Mouse (Mus musculus) forebrain, embryonic 10.5 days (tissue): ENCODE results near the gene Hlcs. TPM values are rescaled to one million over a fixed set of nuclear protein-coding genes. Genes with fewer than 3 reads are reported as not detected.

ENCODE experiments used
- DNase-seq: peaks from one replicate; pipeline ENCODE4 v3.0.0-alpha.2; 2017; ENCODE audit warnings: low spot score; ENCODE audit errors: extremely low spot score
- H3K27ac ChIP-seq: fragments of 300-500 bp; sonication (generic); 2 replicates; pipeline ENCODE4 v1.5.1; 2016; ENCODE audit warnings: mild to moderate bottlenecking
- H3K27me3 ChIP-seq: fragments of 300-500 bp; sonication (generic); 2 replicates; pipeline ENCODE4 v1.6.1; 2016; ENCODE audit warnings: mild to moderate bottlenecking; ENCODE audit not compliant: poor library complexity, severe bottlenecking
- H3K36me3 ChIP-seq: fragments of 300-500 bp; sonication (generic); replicated peaks from 2 replicates; pipeline ENCODE4 v1.6.1; 2016; ENCODE audit warnings: mild to moderate bottlenecking, moderate library complexity
- H3K4me1 ChIP-seq: fragments of 300-500 bp; sonication (generic); 2 replicates; pipeline ENCODE4 v1.6.1; 2016
- H3K4me3 ChIP-seq: fragments of 300-500 bp; sonication (generic); 2 replicates; pipeline ENCODE4 v1.5.1; 2016; ENCODE audit warnings: mild to moderate bottlenecking, moderate library complexity
- H3K9me3 ChIP-seq: fragments of 300-500 bp; sonication (generic); 2 replicates; pipeline ENCODE4 v1.6.1; 2016; ENCODE audit warnings: mild to moderate bottlenecking, moderate library complexity
- WGBS: fragments of 180-500 bp; shearing (Covaris S2); methylation state at CpG from one replicate; pipeline ENCODE4 v1.1.7; 2016; 5-methylcytosine and 5-hydroxymethylcytosine counted together
- polyA plus RNA-seq: library from polyadenylated mRNA; unstranded; fragments of >200 nt; fragmentation: Nextera tagmentation; extraction: Ambion mirVana; gene quantifications from 2 replicates; pipeline ENCODE4 v1.2.1, GENCODE M21; 2016

Gene Hlcs
- polyA plus RNA-seq, 1 experiment from 2014 or later = 14.4 TPM

- no peaks in the 10 kb centered on the region for H3K36me3 ChIP-seq
- no peaks in the 10 kb centered on the region for H3K9me3 ChIP-seq
- peaks cover 100% of the 10 kb centered on the region for H3K27me3 ChIP-seq
- DNase-seq = no peak
- WGBS = 93% methylated on average over 1 of the region's 1 CpGs
- no peak overlapping the region for H3K27ac ChIP-seq
- H3K4me3 ChIP-seq = no peak overlapping the region
- peaks cover 43% of the 10 kb centered on the region for H3K4me1 ChIP-seq
Measured at GRCm38 (mm10) chr16:94173361-94173760, 140.0 kb downstream of the Hlcs start.

- DNase-seq = peak; percentile 60
Measured at GRCm38 (mm10) chr16:94170218-94170617, 143.2 kb downstream of the Hlcs start.

GRCm38 (mm10) chr16:94168655-94169545 lies 144.5 kb downstream of the Hlcs start:
- Histone ChIP-seq H3K9me3 (no peaks in the 10 kb centered on the region), H3K27me3 (peaks cover 96% of the 10 kb centered on the region)
- WGBS = 93% methylated on average over 16 of the region's 16 CpGs

More at GRCm38 (mm10) chr16:94170218-94170617, 143.2 kb downstream of the Hlcs start:
- no peaks in the 10 kb centered on the region for H3K36me3 ChIP-seq
- H3K4me1 ChIP-seq = peaks cover 30% of the 10 kb centered on the region
- H3K27ac ChIP-seq = peak overlapping the region; percentile 63
- no peaks in the 10 kb centered on the region for H3K9me3 ChIP-seq
- WGBS = 11% methylated on average over 4 of the region's 4 CpGs
- H3K4me3 ChIP-seq = no peak overlapping the region; the same call in 1 of the 2 replicates
- H3K27me3 ChIP-seq = peaks cover 100% of the 10 kb centered on the region

GRCm38 (mm10) chr16:94164978-94165377 lies 148.4 kb downstream of the Hlcs start:
- 30% methylated on average over 5 of the region's 5 CpGs for WGBS
- no peak for DNase-seq
- H3K36me3 ChIP-seq = no peaks in the 10 kb centered on the region
- peaks cover 51% of the 10 kb centered on the region for H3K4me1 ChIP-seq
- peaks cover 89% of the 10 kb centered on the region for H3K27me3 ChIP-seq
- no peaks in the 10 kb centered on the region for H3K9me3 ChIP-seq
- H3K27ac ChIP-seq = peak overlapping the region; percentile 36; the same call in 1 of the 2 replicates
- H3K4me3 ChIP-seq = no peak overlapping the region

More at GRCm38 (mm10) chr16:94168655-94169545, 144.5 kb downstream of the Hlcs start:
- no peak for DNase-seq
- Histone ChIP-seq H3K4me1 (peaks cover 41% of the 10 kb centered on the region), H3K27ac (no peak overlapping the region), H3K36me3 (no peaks in the 10 kb centered on the region), H3K4me3 (no peak overlapping the region)

- Histone ChIP-seq H3K27ac (no peak overlapping the region), H3K27me3 (peaks cover 89% of the 10 kb centered on the region), H3K9me3 (no peaks in the 10 kb centered on the region), H3K4me1 (peaks cover 44% of the 10 kb centered on the region), H3K36me3 (no peaks in the 10 kb centered on the region), H3K4me3 (no peak overlapping the region)
- WGBS = 16% methylated on average over 7 of the region's 7 CpGs
- DNase-seq = no peak
Measured at GRCm38 (mm10) chr16:94164236-94164635, 149.1 kb downstream of the Hlcs start.

- 92% methylated on average over 11 of the region's 11 CpGs for WGBS
- H3K27me3 ChIP-seq = peaks cover 81% of the 10 kb centered on the region
Measured at GRCm38 (mm10) chr16:94163051-94163450, 150.3 kb downstream of the Hlcs start.

GRCm38 (mm10) chr16:94162000-94162399 lies 151.4 kb downstream of the Hlcs start:
- WGBS = 46% methylated on average over 6 of the region's 6 CpGs
- no peak for DNase-seq
- H3K4me3 ChIP-seq = no peak overlapping the region

More at GRCm38 (mm10) chr16:94163051-94163450, 150.3 kb downstream of the Hlcs start:
- H3K9me3 ChIP-seq = no peaks in the 10 kb centered on the region
- H3K36me3 ChIP-seq = no peaks in the 10 kb centered on the region
- no peak overlapping the region for H3K27ac ChIP-seq
- DNase-seq = no peak
- H3K4me1 ChIP-seq = peaks cover 42% of the 10 kb centered on the region
- H3K4me3 ChIP-seq = no peak overlapping the region

GRCm38 (mm10) chr16:94157819-94158218 lies 155.6 kb downstream of the Hlcs start:
- Histone ChIP-seq H3K4me3 (no peak overlapping the region), H3K36me3 (no peaks in the 10 kb centered on the region), H3K4me1 (peaks cover 37% of the 10 kb centered on the region), H3K27me3 (peaks cover 76% of the 10 kb centered on the region), H3K9me3 (no peaks in the 10 kb centered on the region), H3K27ac (no peak overlapping the region)
- WGBS = 85% methylated on average over 8 of the region's 8 CpGs
- DNase-seq = no peak

More at GRCm38 (mm10) chr16:94162000-94162399, 151.4 kb downstream of the Hlcs start:
- H3K36me3 ChIP-seq = no peaks in the 10 kb centered on the region
- no peaks in the 10 kb centered on the region for H3K9me3 ChIP-seq
- no peak overlapping the region for H3K27ac ChIP-seq
- H3K27me3 ChIP-seq = peaks cover 72% of the 10 kb centered on the region
- H3K4me1 ChIP-seq = peaks cover 42% of the 10 kb centered on the region

- H3K27ac ChIP-seq = peak overlapping the region; percentile 66
- H3K36me3 ChIP-seq = no peaks in the 10 kb centered on the region
- peaks cover 83% of the 10 kb centered on the region for H3K27me3 ChIP-seq
- no peak for DNase-seq
- H3K9me3 ChIP-seq = no peaks in the 10 kb centered on the region
- H3K4me1 ChIP-seq = peaks cover 37% of the 10 kb centered on the region
- peak overlapping the region; percentile 18; the same call in 1 of the 2 replicates for H3K4me3 ChIP-seq
- WGBS = 19% methylated on average over 14 of the region's 14 CpGs
Measured at GRCm38 (mm10) chr16:94155041-94155653, 158.2 kb downstream of the Hlcs start.

GRCm38 (mm10) chr16:94150125-94151103 lies 163.0 kb downstream of the Hlcs start:
- 79% methylated on average over 15 of the region's 15 CpGs for WGBS
- H3K4me3 ChIP-seq = no peak overlapping the region
- no peak overlapping the region for H3K27ac ChIP-seq
- H3K36me3 ChIP-seq = no peaks in the 10 kb centered on the region
- DNase-seq = no peak
- no peaks in the 10 kb centered on the region for H3K9me3 ChIP-seq
- peaks cover 54% of the 10 kb centered on the region for H3K4me1 ChIP-seq
- H3K27me3 ChIP-seq = peaks cover 84% of the 10 kb centered on the region

GRCm38 (mm10) chr16:94148139-94148538 lies 165.2 kb downstream of the Hlcs start:
- Histone ChIP-seq H3K36me3 (no peaks in the 10 kb centered on the region), H3K27ac (peak overlapping the region; percentile 68), H3K4me3 (peak overlapping the region; percentile 27; the same call in 1 of the 2 replicates), H3K9me3 (no peaks in the 10 kb centered on the region), H3K4me1 (peaks cover 55% of the 10 kb centered on the region), H3K27me3 (peaks cover 83% of the 10 kb centered on the region)
- DNase-seq = no peak
- WGBS = 15% methylated on average over 11 of the region's 11 CpGs

- Histone ChIP-seq H3K27ac (peak overlapping the region; percentile 75), H3K9me3 (peaks cover 1% of the 10 kb centered on the region; the same call in 1 of the 2 replicates), H3K27me3 (peaks cover 60% of the 10 kb centered on the region), H3K4me3 (peak overlapping the region; percentile 16; the same call in 1 of the 2 replicates), H3K4me1 (peaks cover 40% of the 10 kb centered on the region), H3K36me3 (peaks cover 5% of the 10 kb centered on the region; the same call in 1 of the 2 replicates)
- WGBS = 30% methylated on average over 10 of the region's 10 CpGs
- DNase-seq = no peak
Measured at GRCm38 (mm10) chr16:94143325-94143724, 170.0 kb downstream of the Hlcs start.
